Mouse (Mus musculus) gastrocnemius, postnatal 36 days (tissue): ENCODE data around the gene Acoxl. TPM values are rescaled to one million over a fixed set of nuclear protein-coding genes. Genes with fewer than 3 reads are reported as not detected.
A peak's percentile ranks its signal among the peaks of the same experiment; 100 is the strongest.
"Not testable (repeated sequence)": the region's sequence is repeated elsewhere in the genome, so short reads cannot be mapped to it uniquely, and the experiment has no call there.

ENCODE experiments used
- DNase-seq, 2 experiments: peaks; one replicate each; pipeline ENCODE4 v3.0.0; 2022
- intact Hi-C: fragments of 180-260 bp; cut with DNase I; formaldehyde crosslinking; loops from one replicate; pipeline ENCODE4 v1.15.1; 2025
- total RNA-seq, 2 experiments: library from RNA; stranded (reverse); gene quantifications; 2 replicates each; pipeline ENCODE4 v1.2.3; 2021

The Acoxl gene
- total RNA-seq, 2 experiments from 2014 or later: 0.07 to 0.23 TPM

- intact Hi-C loops: no loop called here
These were observed 257.4 kb downstream of the Acoxl start for GRCm38 (mm10) chr2:128096070-128096469.

GRCm38 (mm10) chr2:128098118-128098517 lies 259.4 kb downstream of the Acoxl start:
- DNase-seq, intact Hi-C loops: not testable (repeated sequence)

More at GRCm38 (mm10) chr2:128096070-128096469, 257.4 kb downstream of the Acoxl start:
- no peak for DNase-seq

GRCm38 (mm10) chr2:128102086-128102485 lies 263.4 kb downstream of the Acoxl start:
- intact Hi-C loops: no loop called here
- DNase-seq: no peak

- intact Hi-C loops: no loop called here
- no peak for DNase-seq
These were observed 266.1 kb downstream of the Acoxl start for GRCm38 (mm10) chr2:128104815-128105214.

- DNase-seq: no peak
- intact Hi-C loops: no loop called here
These were observed 267.0 kb downstream of the Acoxl start for GRCm38 (mm10) chr2:128105651-128106050.

GRCm38 (mm10) chr2:128111537-128111936 lies 272.9 kb downstream of the Acoxl start:
- no peak for DNase-seq
- intact Hi-C loops: no loop called here

GRCm38 (mm10) chr2:128114621-128115020 lies 275.9 kb downstream of the Acoxl start:
- intact Hi-C loops: no loop called here

GRCm38 (mm10) chr2:128115579-128115978 lies 276.9 kb downstream of the Acoxl start:
- DNase-seq: no peak
- intact Hi-C loops: no loop called here

More at GRCm38 (mm10) chr2:128114621-128115020, 275.9 kb downstream of the Acoxl start:
- no peak for DNase-seq

- intact Hi-C loops: no loop called here
- DNase-seq: no peak
These were observed 278.9 kb downstream of the Acoxl start for GRCm38 (mm10) chr2:128117605-128118004.

GRCm38 (mm10) chr2:128118971-128119370 lies 280.3 kb downstream of the Acoxl start:
- intact Hi-C loops: no loop called here
- no peak for DNase-seq

GRCm38 (mm10) chr2:128122491-128122890 lies 283.8 kb downstream of the Acoxl start:
- intact Hi-C loops: loop anchor here (2.0 to 10.0 kb wide), 2 partner anchors 234 to 452 kb away; no protein-coding TSS in a partner anchor
- peak in 1 of 2 experiments; percentile 40 for DNase-seq

- intact Hi-C loops: loop anchor here (2.0 to 10.0 kb wide), 2 partner anchors 234 to 452 kb away; no protein-coding TSS in a partner anchor
- DNase-seq: no peak
These were observed 284.5 kb downstream of the Acoxl start for GRCm38 (mm10) chr2:128122891-128123771.

- intact Hi-C loops: loop anchor here (1.0 to 10.0 kb wide), 3 partner anchors 235 to 451 kb away; no protein-coding TSS in a partner anchor
- DNase-seq: no peak
These were observed 285.4 kb downstream of the Acoxl start for GRCm38 (mm10) chr2:128123921-128124683.

GRCm38 (mm10) chr2:128124693-128125092 lies 286.0 kb downstream of the Acoxl start:
- intact Hi-C loops: loop anchor here (1.0 to 10.0 kb wide), 3 partner anchors 123 to 450 kb away; no protein-coding TSS in a partner anchor
- DNase-seq: no peak

GRCm38 (mm10) chr2:128125635-128126470 lies 287.2 kb downstream of the Acoxl start, which contains the start of gene Bcl2l11:
TSS of gene Bcl2l11 (plus strand) at chr2:128126038.
- intact Hi-C loops: loop anchor here (5.0 to 10.0 kb wide), 2 partner anchors 121 to 449 kb away; no protein-coding TSS in a partner anchor
- peak; percentile 96 to 97 for DNase-seq

- intact Hi-C loops: loop anchor here (5.0 to 10.0 kb wide), 2 partner anchors 121 to 448 kb away; no protein-coding TSS in a partner anchor
- peak in 1 of 2 experiments; percentile 41 for DNase-seq
These were observed 287.9 kb downstream of the Acoxl start for GRCm38 (mm10) chr2:128126591-128127051.

- intact Hi-C loops: loop anchor here (5.0 to 10.0 kb wide), 2 partner anchors 120 to 448 kb away; no protein-coding TSS in a partner anchor
- peak; percentile 88 to 96 for DNase-seq
These were observed 288.5 kb downstream of the Acoxl start for GRCm38 (mm10) chr2:128127121-128127671.

GRCm38 (mm10) chr2:128127691-128128292 lies 289.1 kb downstream of the Acoxl start:
- DNase-seq: peak; percentile 70 to 73
- intact Hi-C loops: loop anchor here (5.0 to 10.0 kb wide), 2 partner anchors 120 to 447 kb away; no protein-coding TSS in a partner anchor
